Mouse (Mus musculus): ENCODE measurements at regions not wholly inside any gene's neighbourhood (a gene's known extent, or its start where the extent isn't known, plus 50 kb on each side); places are given as distances from the start of the nearest gene placed in this dataset.

DNA sequence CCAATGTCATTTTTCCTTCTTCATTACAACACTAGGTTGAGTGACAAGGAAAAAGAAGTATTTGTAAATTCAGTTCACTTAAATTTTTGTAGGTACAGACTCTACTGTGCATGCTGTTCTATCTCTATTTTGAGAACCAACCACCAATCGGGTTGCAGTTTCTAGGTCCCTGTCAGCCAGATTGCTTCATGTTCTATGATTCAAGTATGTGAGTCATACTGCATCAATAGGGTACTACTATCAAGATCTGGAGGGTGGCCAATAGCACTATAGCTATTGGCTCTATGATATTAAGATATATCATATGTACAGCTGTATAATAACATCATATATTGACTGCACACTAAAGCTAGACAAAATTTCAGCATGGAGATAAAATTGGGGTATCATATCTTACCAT is 521.8 kb upstream of the C030005K15Rik start:
- 91% methylated on average over 1 of the region's 1 CpGs for WGBS
- Histone ChIP-seq H3K27ac (no peak overlapping the region), H3K27me3 (ENCODE audit: poor library complexity, severe bottlenecking) (no peaks in the 10 kb centered on the region)

DNA sequence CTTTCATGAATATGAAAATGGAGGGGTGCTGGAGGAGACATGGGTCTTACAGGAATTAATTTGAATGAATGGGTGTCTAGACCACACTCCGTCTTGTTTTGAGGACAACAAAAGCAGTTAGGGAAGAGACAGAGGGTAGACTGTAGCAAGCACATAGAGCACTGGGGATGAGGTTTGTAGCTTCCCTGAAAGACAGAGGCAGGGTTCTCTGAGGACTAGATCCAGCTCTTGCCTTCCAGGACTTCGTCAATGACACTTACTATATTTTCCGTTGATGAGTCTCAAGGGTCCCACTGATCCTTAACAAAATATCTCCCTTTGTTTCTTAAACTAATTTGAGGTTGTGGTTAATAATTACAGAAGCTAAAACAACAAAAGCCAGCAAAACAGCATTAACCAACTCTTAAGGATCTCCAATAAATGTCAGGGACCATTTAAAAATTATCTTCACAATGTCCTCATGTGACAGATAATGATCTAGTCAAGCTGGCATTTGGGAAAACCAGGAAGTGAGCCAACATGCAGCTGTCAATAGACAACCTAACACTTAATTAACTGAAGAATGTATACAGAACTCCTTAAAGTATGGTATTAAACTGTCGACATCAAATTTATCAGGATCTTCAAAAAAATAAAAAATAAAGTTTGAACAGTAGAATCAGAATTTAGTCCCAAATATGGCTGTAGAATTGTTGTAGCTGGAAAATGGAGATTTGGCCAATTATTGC is 531.6 kb upstream of the C030005K15Rik start:
- no peaks in the 10 kb centered on the region for H3K9me3 ChIP-seq
- no peak overlapping the region for H3K4me3 ChIP-seq
- no peaks in the 10 kb centered on the region for H3K27me3 ChIP-seq (ENCODE audit: poor library complexity, severe bottlenecking)
- WGBS = 90% methylated on average over 4 of the region's 4 CpGs
- H3K4me1 ChIP-seq = no peaks in the 10 kb centered on the region
- no peaks in the 10 kb centered on the region for H3K36me3 ChIP-seq (replicated peaks)
- DNase-seq (ENCODE audit: extremely low spot score, low spot score) = no peak
- no peak overlapping the region for H3K27ac ChIP-seq

More for the DNA sequence above, 521.8 kb upstream of the C030005K15Rik start:
- Histone ChIP-seq H3K4me1 (no peaks in the 10 kb centered on the region), H3K4me3 (no peak overlapping the region), H3K36me3 (replicated peaks) (no peaks in the 10 kb centered on the region), H3K9me3 (no peaks in the 10 kb centered on the region)
- DNase-seq (ENCODE audit: extremely low spot score, low spot score) = no peak

DNA sequence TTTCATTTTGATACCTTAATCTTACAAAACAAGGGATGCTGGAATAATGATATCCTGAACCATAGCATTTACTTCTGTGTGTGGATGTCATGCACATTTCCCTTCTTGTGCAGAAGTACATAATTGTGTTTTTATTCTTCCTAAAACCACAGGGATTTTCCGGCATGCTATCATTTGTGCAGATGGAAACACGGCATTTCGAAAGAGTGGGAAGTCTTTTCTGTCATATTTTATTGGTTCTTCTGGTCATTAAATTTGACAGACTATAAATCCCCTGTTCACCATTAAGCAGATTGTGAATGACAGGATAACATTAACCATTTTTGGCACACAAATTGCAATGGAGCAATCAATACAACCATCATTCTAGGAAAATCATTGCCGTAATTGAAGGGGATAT is 532.7 kb upstream of the C030005K15Rik start:
- no peak for DNase-seq (ENCODE audit: extremely low spot score, low spot score)
- Histone ChIP-seq H3K27me3 (ENCODE audit: poor library complexity, severe bottlenecking) (no peaks in the 10 kb centered on the region), H3K4me1 (no peaks in the 10 kb centered on the region), H3K9me3 (no peaks in the 10 kb centered on the region), H3K27ac (no peak overlapping the region), H3K4me3 (no peak overlapping the region), H3K36me3 (replicated peaks) (no peaks in the 10 kb centered on the region)
- 92% methylated on average over 4 of the region's 4 CpGs for WGBS

DNA sequence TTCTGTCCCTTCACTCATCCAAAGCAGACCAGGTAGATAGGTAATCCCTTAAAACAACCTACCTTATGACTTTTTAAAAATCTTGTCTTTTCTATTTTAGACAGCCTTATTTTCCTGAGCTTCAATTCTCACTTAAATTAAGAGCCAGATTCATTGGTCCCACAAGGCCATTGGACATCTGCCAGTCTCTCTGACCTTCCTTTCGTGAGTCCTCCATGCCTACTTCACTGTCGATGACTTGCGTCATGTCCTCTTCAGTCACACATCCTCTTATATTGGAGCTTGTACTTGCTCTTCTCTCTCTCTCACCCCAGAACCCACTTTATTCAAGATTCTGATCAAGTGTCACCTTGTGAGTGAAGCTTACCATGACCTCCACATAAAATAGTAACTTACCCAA is 542.0 kb upstream of the C030005K15Rik start:
- 91% methylated on average over 3 of the region's 3 CpGs for WGBS
- no peaks in the 10 kb centered on the region for H3K36me3 ChIP-seq (replicated peaks)

DNA sequence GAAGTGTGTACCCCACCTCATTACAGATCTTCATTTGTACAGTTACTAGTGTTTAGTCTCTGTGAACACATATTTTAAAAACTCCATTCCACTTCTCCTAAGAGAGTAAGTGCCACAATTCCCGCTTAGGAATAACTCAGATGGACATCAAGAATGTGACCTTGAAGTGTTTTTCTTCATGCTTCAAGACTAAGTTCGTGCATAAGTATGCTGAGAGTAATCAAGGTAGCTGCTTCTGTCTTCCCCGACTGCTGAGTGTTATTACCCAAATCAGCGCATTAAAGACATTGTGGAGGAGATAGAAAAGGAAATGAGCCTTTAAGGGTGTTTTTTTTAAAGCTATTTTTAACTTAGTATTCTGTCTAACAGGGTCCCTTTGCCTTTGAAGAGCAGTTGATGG is 565.1 kb upstream of the C030005K15Rik start:
- H3K27me3 ChIP-seq (ENCODE audit: poor library complexity, severe bottlenecking) = no peaks in the 10 kb centered on the region
- no peaks in the 10 kb centered on the region for H3K9me3 ChIP-seq
- no peak overlapping the region for H3K4me3 ChIP-seq
- DNase-seq (ENCODE audit: extremely low spot score, low spot score) = no peak
- no peaks in the 10 kb centered on the region for H3K36me3 ChIP-seq (replicated peaks)
- H3K4me1 ChIP-seq = no peaks in the 10 kb centered on the region
- WGBS = 82% methylated on average over 4 of the region's 4 CpGs
- H3K27ac ChIP-seq = no peak overlapping the region

More for the DNA sequence above, 542.0 kb upstream of the C030005K15Rik start:
- no peaks in the 10 kb centered on the region for H3K4me1 ChIP-seq
- no peak for DNase-seq (ENCODE audit: extremely low spot score, low spot score)
- H3K4me3 ChIP-seq = no peak overlapping the region
- H3K27ac ChIP-seq = no peak overlapping the region
- H3K9me3 ChIP-seq = no peaks in the 10 kb centered on the region
- no peaks in the 10 kb centered on the region for H3K27me3 ChIP-seq (ENCODE audit: poor library complexity, severe bottlenecking)

DNA sequence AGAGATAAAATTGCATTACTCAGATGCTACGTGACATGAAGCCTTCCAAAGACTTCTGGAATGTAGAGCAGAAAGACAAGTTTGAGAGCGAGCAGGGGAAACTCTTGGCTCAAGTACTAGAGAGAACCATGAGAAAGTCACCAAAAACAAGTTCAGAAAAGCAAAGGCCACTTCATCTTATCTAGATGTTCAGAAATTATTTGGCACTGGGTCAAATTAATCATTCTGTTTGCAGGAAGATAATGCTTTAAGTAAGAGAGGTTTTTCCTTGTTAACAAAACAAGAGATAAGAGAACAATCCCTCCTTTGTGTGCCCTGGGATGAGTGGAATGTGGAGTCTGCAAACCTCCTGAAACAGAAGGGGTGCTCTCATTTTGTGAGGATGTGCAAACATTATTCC is 565.6 kb upstream of the C030005K15Rik start:
- H3K27ac ChIP-seq = no peak overlapping the region
- no peaks in the 10 kb centered on the region for H3K36me3 ChIP-seq (replicated peaks)
- 82% methylated on average over 2 of the region's 2 CpGs for WGBS
- H3K27me3 ChIP-seq (ENCODE audit: poor library complexity, severe bottlenecking) = no peaks in the 10 kb centered on the region
- no peaks in the 10 kb centered on the region for H3K9me3 ChIP-seq
- no peak for DNase-seq (ENCODE audit: extremely low spot score, low spot score)
- no peaks in the 10 kb centered on the region for H3K4me1 ChIP-seq
- no peak overlapping the region for H3K4me3 ChIP-seq

DNA sequence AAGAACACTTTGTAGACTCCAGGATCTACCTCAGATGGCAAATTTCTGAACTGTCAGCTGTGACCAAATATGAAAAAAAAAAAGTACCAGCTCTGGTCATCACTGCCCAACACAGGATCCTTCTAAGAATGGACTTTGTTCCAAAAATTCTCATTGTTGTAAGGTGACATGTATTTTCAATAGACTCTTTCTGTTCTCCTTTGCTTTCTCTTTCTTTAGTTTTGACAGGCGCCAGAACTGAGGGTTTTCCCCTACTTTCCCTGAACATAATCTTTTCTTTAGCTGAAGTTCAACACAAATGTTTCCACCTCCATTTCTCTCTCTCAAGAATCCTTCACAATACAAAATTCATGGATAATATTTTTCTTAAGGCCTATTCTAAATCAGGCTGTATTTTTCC is 579.1 kb upstream of the C030005K15Rik start:
- no peak overlapping the region for H3K4me3 ChIP-seq
- WGBS = 93% methylated on average over 1 of the region's 1 CpGs
- no peak for DNase-seq (ENCODE audit: extremely low spot score, low spot score)
- no peaks in the 10 kb centered on the region for H3K9me3 ChIP-seq
- H3K27ac ChIP-seq = no peak overlapping the region
- no peaks in the 10 kb centered on the region for H3K36me3 ChIP-seq (replicated peaks)
- no peaks in the 10 kb centered on the region for H3K4me1 ChIP-seq
- H3K27me3 ChIP-seq (ENCODE audit: poor library complexity, severe bottlenecking) = no peaks in the 10 kb centered on the region

DNA sequence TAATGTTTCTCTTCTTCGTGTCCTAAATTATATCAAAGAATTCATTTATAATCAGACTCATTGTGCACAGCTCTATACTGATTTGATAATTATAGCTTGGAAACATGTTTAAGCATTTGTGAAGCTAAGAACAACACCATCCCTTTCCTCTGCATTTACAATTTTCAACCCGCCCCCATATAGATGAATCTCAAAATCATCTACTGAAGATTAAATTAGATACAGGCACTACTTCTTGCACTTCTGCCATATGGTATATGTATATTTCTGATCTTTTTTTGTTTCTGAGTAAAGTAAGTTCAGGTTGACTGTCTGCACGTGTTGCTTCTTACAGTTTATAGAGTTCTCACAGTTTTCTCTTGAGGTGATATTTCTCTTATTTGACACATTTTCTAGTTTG is 583.1 kb upstream of the C030005K15Rik start:
- H3K9me3 ChIP-seq = no peaks in the 10 kb centered on the region
- no peak overlapping the region for H3K4me3 ChIP-seq
- no peaks in the 10 kb centered on the region for H3K27me3 ChIP-seq (ENCODE audit: poor library complexity, severe bottlenecking)
- WGBS = 84% methylated on average over 3 of the region's 3 CpGs
- DNase-seq (ENCODE audit: extremely low spot score, low spot score) = no peak
- no peaks in the 10 kb centered on the region for H3K36me3 ChIP-seq (replicated peaks)
- no peaks in the 10 kb centered on the region for H3K4me1 ChIP-seq
- H3K27ac ChIP-seq = no peak overlapping the region

DNA sequence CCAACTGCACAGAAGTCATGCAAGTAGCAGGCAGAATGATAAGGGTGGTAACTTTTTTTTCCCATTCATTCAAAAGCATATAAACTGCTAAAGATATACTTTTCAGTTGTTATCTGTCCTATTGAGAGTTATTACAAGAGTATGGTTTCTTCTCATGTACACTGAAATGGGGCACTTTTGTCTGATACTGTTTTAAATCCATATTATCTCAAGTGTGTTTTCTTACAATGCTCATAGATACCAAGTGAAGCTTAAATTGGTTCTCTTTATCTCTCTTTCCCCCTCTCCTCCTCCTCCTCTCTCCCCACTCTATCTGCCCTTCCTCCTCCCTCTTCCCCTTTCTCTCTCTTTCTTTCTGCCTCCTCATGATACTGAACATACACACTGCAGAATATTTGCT is 584.8 kb upstream of the C030005K15Rik start:
- Histone ChIP-seq H3K4me3 (no peak overlapping the region), H3K9me3 (no peaks in the 10 kb centered on the region), H3K4me1 (no peaks in the 10 kb centered on the region), H3K36me3 (replicated peaks) (no peaks in the 10 kb centered on the region), H3K27ac (no peak overlapping the region), H3K27me3 (ENCODE audit: poor library complexity, severe bottlenecking) (no peaks in the 10 kb centered on the region)
- no peak for DNase-seq (ENCODE audit: extremely low spot score, low spot score)

DNA sequence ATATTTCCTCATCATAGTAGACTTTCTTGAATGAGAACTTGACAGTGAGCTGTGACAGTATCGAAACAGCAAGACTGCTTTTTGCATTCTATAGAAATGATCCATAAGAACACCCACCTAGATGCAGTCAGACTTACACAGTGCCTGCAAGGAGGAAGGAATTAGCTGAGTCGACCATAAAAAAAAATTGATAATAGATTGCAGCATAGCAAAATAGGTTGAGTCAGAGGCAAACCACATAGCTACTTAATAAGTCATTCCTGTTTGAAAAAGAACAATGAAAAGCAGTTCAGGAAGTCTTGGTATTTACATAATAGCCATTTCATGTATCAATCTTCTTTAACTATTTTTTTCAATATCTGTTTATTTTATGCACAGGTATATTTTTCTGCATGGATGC is 591.9 kb upstream of the C030005K15Rik start:
- Histone ChIP-seq H3K27me3 (ENCODE audit: poor library complexity, severe bottlenecking) (no peaks in the 10 kb centered on the region), H3K9me3 (no peaks in the 10 kb centered on the region), H3K4me1 (no peaks in the 10 kb centered on the region), H3K27ac (no peak overlapping the region), H3K4me3 (no peak overlapping the region), H3K36me3 (replicated peaks) (no peaks in the 10 kb centered on the region)
- DNase-seq (ENCODE audit: extremely low spot score, low spot score) = no peak
- WGBS = 88% methylated on average over 2 of the region's 2 CpGs

DNA sequence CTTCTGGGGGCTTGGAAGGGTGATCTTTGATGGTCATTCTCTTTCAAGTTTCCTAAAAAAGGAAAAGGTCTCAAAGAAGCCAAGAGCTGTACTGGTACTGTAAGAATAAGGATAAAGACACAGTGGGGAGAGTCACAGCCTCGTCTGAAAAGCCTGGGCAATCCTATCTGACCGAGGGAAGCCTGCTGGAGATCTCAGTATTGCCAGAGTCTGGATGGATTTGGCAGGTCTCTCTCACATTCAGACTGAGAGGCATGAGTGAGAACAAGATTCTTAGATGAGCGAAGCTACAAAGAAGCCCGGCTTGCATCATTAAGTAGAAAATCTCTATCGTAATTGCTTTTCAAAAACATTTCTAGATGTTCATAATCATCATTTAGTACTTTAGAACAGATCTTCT is 590.4 kb upstream of the Atp2b1 start:
- Histone ChIP-seq H3K4me3 (no peak overlapping the region), H3K27me3 (ENCODE audit: poor library complexity, severe bottlenecking) (no peaks in the 10 kb centered on the region), H3K4me1 (no peaks in the 10 kb centered on the region), H3K36me3 (replicated peaks) (no peaks in the 10 kb centered on the region), H3K9me3 (no peaks in the 10 kb centered on the region), H3K27ac (no peak overlapping the region)
- 83% methylated on average over 5 of the region's 5 CpGs for WGBS
- DNase-seq (ENCODE audit: extremely low spot score, low spot score) = no peak

DNA sequence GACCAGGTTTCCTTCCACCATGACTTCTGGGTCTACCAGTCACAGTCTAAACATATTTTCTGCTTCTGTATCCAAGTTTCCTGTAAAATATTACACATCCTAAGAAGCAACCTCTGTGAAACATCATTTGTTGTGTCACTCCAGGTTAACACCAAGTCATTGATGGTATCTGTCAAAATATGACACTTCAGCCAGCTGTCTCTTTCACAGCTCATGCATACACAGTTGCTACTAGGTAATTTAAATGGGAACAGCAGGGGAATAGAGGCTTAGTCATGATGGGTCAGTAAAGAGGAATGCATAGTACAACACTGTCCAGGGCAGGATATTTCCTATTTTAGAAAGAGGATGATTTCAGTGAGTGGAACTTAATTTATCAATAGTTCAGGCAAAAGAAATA is 589.6 kb upstream of the Atp2b1 start:
- Histone ChIP-seq H3K9me3 (no peaks in the 10 kb centered on the region), H3K27ac (no peak overlapping the region), H3K27me3 (ENCODE audit: poor library complexity, severe bottlenecking) (no peaks in the 10 kb centered on the region), H3K36me3 (replicated peaks) (no peaks in the 10 kb centered on the region), H3K4me1 (no peaks in the 10 kb centered on the region), H3K4me3 (no peak overlapping the region)
- DNase-seq (ENCODE audit: extremely low spot score, low spot score) = no peak

DNA sequence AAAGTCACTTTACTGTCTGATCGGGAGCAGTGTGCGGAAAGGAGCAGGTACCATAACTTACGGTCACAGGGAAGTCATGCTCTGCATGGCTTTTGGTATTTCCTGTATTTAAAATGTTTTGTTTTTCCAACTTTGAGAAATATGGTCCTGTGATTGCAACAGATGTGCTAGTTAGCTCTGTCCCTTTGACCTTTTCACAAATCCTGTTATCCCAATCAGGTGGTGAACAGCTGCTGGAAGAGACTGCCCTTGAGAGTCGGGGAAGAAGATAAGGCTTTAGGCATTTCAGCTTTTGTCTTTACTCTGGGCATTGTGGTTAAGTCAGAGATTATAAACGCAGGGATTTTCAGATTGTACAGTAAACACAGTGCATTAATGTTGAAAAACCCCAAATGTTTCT is 588.5 kb upstream of the Atp2b1 start:
- Histone ChIP-seq H3K36me3 (replicated peaks) (no peaks in the 10 kb centered on the region), H3K27ac (no peak overlapping the region), H3K9me3 (no peaks in the 10 kb centered on the region), H3K4me1 (no peaks in the 10 kb centered on the region), H3K4me3 (no peak overlapping the region), H3K27me3 (ENCODE audit: poor library complexity, severe bottlenecking) (no peaks in the 10 kb centered on the region)
- 79% methylated on average over 5 of the region's 5 CpGs for WGBS
- no peak for DNase-seq (ENCODE audit: extremely low spot score, low spot score)

DNA sequence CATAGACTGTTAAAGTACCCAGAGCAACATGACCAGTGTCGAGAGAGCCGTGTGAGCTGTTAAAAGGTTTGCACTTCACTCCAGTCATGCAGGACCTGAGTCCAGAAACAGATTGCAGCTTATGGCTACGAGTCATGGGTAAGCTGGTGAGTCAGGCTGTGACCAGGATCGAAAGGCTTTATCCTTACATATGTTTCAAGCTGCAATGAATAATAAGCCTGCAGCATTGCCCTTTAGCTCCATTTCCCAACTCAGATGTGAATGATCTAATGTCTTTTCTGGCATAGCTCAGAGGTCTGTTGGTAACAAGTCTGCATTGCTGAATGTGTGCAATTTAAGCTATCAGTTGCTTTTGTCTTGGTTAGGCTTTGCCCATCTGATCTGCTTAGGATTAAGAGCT is 581.5 kb upstream of the Atp2b1 start:
- Histone ChIP-seq H3K27me3 (ENCODE audit: poor library complexity, severe bottlenecking) (no peaks in the 10 kb centered on the region), H3K36me3 (replicated peaks) (no peaks in the 10 kb centered on the region), H3K9me3 (no peaks in the 10 kb centered on the region), H3K4me3 (no peak overlapping the region), H3K4me1 (no peaks in the 10 kb centered on the region), H3K27ac (no peak overlapping the region)
- DNase-seq (ENCODE audit: extremely low spot score, low spot score) = no peak
- WGBS = 86% methylated on average over 4 of the region's 4 CpGs

Measured in forebrain, embryonic 10.5 days (tissue).